Mouse (Mus musculus) cerebellum, adult 2 months (tissue): ENCODE data around the gene H3f3b.

ENCODE experiments used
- CTCF ChIP-seq: fragments of 200-500 bp; IDR thresholded peaks from 2 replicates; pipeline ENCODE4 v1.5.1; 2011; ENCODE audit warnings: low read depth, mild to moderate bottlenecking, control low read depth, low read length, moderate library complexity, borderline replicate concordance; ENCODE audit not compliant: insufficient read depth
- POLR2A ChIP-seq: fragments of 200-500 bp; IDR thresholded peaks from 2 replicates; pipeline ENCODE4 v1.6.1; 2011; ENCODE audit warnings: low read length, control low read depth, borderline replicate concordance; ENCODE audit not compliant: insufficient read depth

GRCm38 (mm10) chr11:116030898-116031845, 3.4 kb upstream of the H3f3b start:
- no peak for TF ChIP-seq POLR2A
- no peak for TF ChIP-seq CTCF
